ENCODE assay signal across 20 mouse cellular contexts in genomic region chr9:96162421-96162820, GRCm38 (mm10). TPM values are rescaled to one million over a fixed set of nuclear protein-coding genes. Genes with fewer than 3 reads are reported as not detected.
A peak's percentile ranks its signal among the peaks of the same experiment; 100 is the strongest.
DNase-seq lines count a peak whose midpoint lies in the region; ATAC-seq and TF ChIP-seq lines count a peak whose summit lies in the region.
"Had no signal": no experiment of that assay in that cellular context is flagged by ENCODE, and none has a peak within 500 bp of the region (broad histone marks: within the 10 kb centered on the region; RNA-seq: fewer than 3 reads in every experiment).

No protein-coding gene starts in this region.

- H3K27me3 ChIP-seq in embryonic facial prominence, embryonic 14.5 days (replicated peaks; ENCODE audit: control insufficient read depth, insufficient read depth, low read length): no peaks in the 10 kb centered on the region
- H3K27me3 ChIP-seq in embryonic facial prominence, embryonic 10.5 days (replicated peaks; ENCODE audit: low read depth, poor library complexity, severe bottlenecking): no peaks in the 10 kb centered on the region
- H3K27me3 ChIP-seq: forebrain, embryonic 15.5 days; heart, embryonic 13.5 days; hindbrain, embryonic 15.5 days had no signal

- no peaks in the 10 kb centered on the region for H3K9me3 ChIP-seq in embryonic facial prominence, embryonic 14.5 days (ENCODE audit: control insufficient read depth, low read length)
- H3K9me3 ChIP-seq in embryonic facial prominence, embryonic 10.5 days: no peaks in the 10 kb centered on the region
- no peaks in the 10 kb centered on the region for H3K9me3 ChIP-seq in ES-E14 (ENCODE audit: control insufficient read depth, insufficient read depth, low read depth, low read length)
- H3K9me3 ChIP-seq: forebrain, embryonic 15.5 days; heart, embryonic 13.5 days; hindbrain, embryonic 15.5 days had no signal

- H3K27ac ChIP-seq in embryonic facial prominence, embryonic 14.5 days (replicated peaks; ENCODE audit: low read depth, low read length): no peak overlapping the region
- no peak overlapping the region for H3K27ac ChIP-seq in embryonic facial prominence, embryonic 10.5 days (replicated peaks)
- peak overlapping the region; percentile 41; the same call in 1 of the 2 replicates for H3K27ac ChIP-seq in ES-E14 (ENCODE audit: insufficient read depth, low read depth, low read length, poor library complexity, severe bottlenecking)
- H3K27ac ChIP-seq: forebrain, embryonic 15.5 days; heart, embryonic 13.5 days; hindbrain, embryonic 15.5 days had no signal

- peak; percentile 13 for DNase-seq in embryonic facial prominence, embryonic 14.5 days (ENCODE audit: low spot score)
- DNase-seq in embryonic facial prominence, embryonic 10.5 days (ENCODE audit: low spot score): no peak
- DNase-seq in kidney, adult 8-10 months: peak; percentile 15 to 28
- DNase-seq in kidney, postnatal 10 days: no peak
- no peak for DNase-seq in ES-E14 (ENCODE audit: low read depth, low spot score)
- DNase-seq in kidney, postnatal 36 days: peak; percentile 24 to 46
- DNase-seq: adrenal gland, adult 2 months; adrenal gland, postnatal 36 days; B cell, adult 2 months; cerebellum, adult 18-20 months; cerebellum, adult 9-11 months; cerebellum, postnatal 36 days; gastrocnemius, postnatal 36 days; heart, adult 11 months; heart, postnatal 36 days had no signal

- H3K4me2 ChIP-seq in embryonic facial prominence, embryonic 14.5 days (ENCODE audit: low read depth, low read length): no peak overlapping the region
- H3K4me2 ChIP-seq: forebrain, embryonic 15.5 days; heart, embryonic 13.5 days; hindbrain, embryonic 15.5 days had no signal

- no peak overlapping the region for H3K4me3 ChIP-seq in embryonic facial prominence, embryonic 14.5 days (ENCODE audit: low read depth, low read length)
- H3K4me3 ChIP-seq in embryonic facial prominence, embryonic 10.5 days: no peak overlapping the region
- H3K4me3 ChIP-seq in ES-E14 (ENCODE audit: insufficient read depth in 1 of 2, low read depth in 1 of 2, low read length in 2 of 2, poor library complexity in 1 of 2, severe bottlenecking in 1 of 2): peak overlapping the region in 1 of 2 experiments; percentile 5; a peak in 1 of 4 replicates
- H3K4me3 ChIP-seq: forebrain, embryonic 15.5 days; heart, embryonic 13.5 days; hindbrain, embryonic 15.5 days had no signal

- 48% methylated on average over 5 of the region's 5 CpGs for WGBS in embryonic facial prominence, embryonic 14.5 days
- 55% methylated on average over 5 of the region's 5 CpGs for WGBS in embryonic facial prominence, embryonic 10.5 days

- no peak overlapping the region for H3K9ac ChIP-seq in embryonic facial prominence, embryonic 14.5 days (ENCODE audit: low read depth, low read length)
- H3K9ac ChIP-seq in ES-E14 (ENCODE audit: insufficient read depth, low read depth, low read length, poor library complexity, severe bottlenecking): no peak overlapping the region
- H3K9ac ChIP-seq: forebrain, embryonic 15.5 days; heart, embryonic 13.5 days; hindbrain, embryonic 15.5 days had no signal

- 0 out of 2 replicates have a peak, but pooled peaks cover 4% of the 10 kb centered on the region for H3K36me3 ChIP-seq in embryonic facial prominence, embryonic 14.5 days (ENCODE audit: control insufficient read depth, insufficient read depth, low read length)
- 0 out of 2 replicates have a peak, but pooled peaks cover 3% of the 10 kb centered on the region for H3K36me3 ChIP-seq in embryonic facial prominence, embryonic 10.5 days (replicated peaks)
- peaks cover 13% of the 10 kb centered on the region; the same call in 1 of the 2 replicates for H3K36me3 ChIP-seq in ES-E14 (ENCODE audit: control insufficient read depth, insufficient read depth, low read length, poor library complexity, severe bottlenecking)
- H3K36me3 ChIP-seq: forebrain, embryonic 15.5 days; hindbrain, embryonic 15.5 days had no signal

- 0 out of 2 replicates have a peak, but pooled peaks have one; percentile 35 for ATAC-seq in embryonic facial prominence, embryonic 14.5 days (ENCODE audit: low read depth)
- no peak for ATAC-seq in cerebellum, adult (ENCODE audit: insufficient number of reproducible peaks, low FRiP score, low TSS enrichment)
- ATAC-seq: CD4-positive, CD25-positive, alpha-beta regulatory T cell, adult 4 months; forebrain, embryonic 15.5 days had no signal

- no peaks in the 10 kb centered on the region for H3K4me1 ChIP-seq in embryonic facial prominence, embryonic 14.5 days (ENCODE audit: control insufficient read depth, insufficient read depth, low read length)
- peaks cover 13% of the 10 kb centered on the region; the same call in 1 of the 2 replicates for H3K4me1 ChIP-seq in embryonic facial prominence, embryonic 10.5 days
- peaks cover 6 to 12% of the 10 kb centered on the region in 2 experiments for H3K4me1 ChIP-seq in ES-E14 (ENCODE audit: control insufficient read depth in 2 of 2, insufficient read depth in 2 of 2, low read length in 2 of 2, poor library complexity in 1 of 2)
- H3K4me1 ChIP-seq: forebrain, embryonic 15.5 days; hindbrain, embryonic 15.5 days had no signal

- in situ Hi-C loops in ES-E14 (cut with MboI; ENCODE audit: low sequenced_read_pairs in 2 of 2, unreplicated experiment in 2 of 2): no loop called here

TF ChIP-seq in ES-E14, 5 proteins besides CTCF, POLR2A, EP300 and RAD21:
- TF ChIP-seq HCFC1 (IDR thresholded peaks at IDR 0.05; ENCODE audit: borderline replicate concordance, insufficient read depth, low read length) (no peak), MAFK (IDR thresholded peaks at IDR 0.05; ENCODE audit: insufficient read depth, low read depth, low read length) (no peak), CHD2 (IDR thresholded peaks at IDR 0.05; ENCODE audit: low read depth, low read length) (no peak), ZNF384 (IDR thresholded peaks at IDR 0.05; ENCODE audit: low read depth, low read length) (no peak), ZC3H11A (IDR thresholded peaks at IDR 0.05; ENCODE audit: borderline replicate concordance, low read depth, low read length) (no peak)

RNA-seq across cellular contexts. Expression of gene Tfdp2, which starts 33.7 kb away (rescaled TPM):
- polyA plus RNA-seq in embryonic facial prominence, embryonic 14.5 days (2014; fragmentation: Nextera tagmentation; extraction: Ambion mirVana): 30.8 and 39.7 TPM in 2 replicates
- 61.4 and 72.1 TPM in 2 replicates for polyA plus RNA-seq in embryonic facial prominence, embryonic 10.5 days (2016; fragmentation: Nextera tagmentation; extraction: Ambion mirVana)
- total RNA-seq in ES-E14 (2012; rRNA removed): 45.6 and 54.9 TPM in 2 replicates

RNA-seq across cellular contexts. Expression of gene Gk5, which starts 43.3 kb away (rescaled TPM):
- polyA plus RNA-seq in embryonic facial prominence, embryonic 14.5 days (2014; fragmentation: Nextera tagmentation; extraction: Ambion mirVana): 7.4 and 8.0 TPM in 2 replicates
- 4.6 and 4.8 TPM in 2 replicates for polyA plus RNA-seq in embryonic facial prominence, embryonic 10.5 days (2016; fragmentation: Nextera tagmentation; extraction: Ambion mirVana)
- total RNA-seq in ES-E14 (2012; rRNA removed): 12.7 and 13.2 TPM in 2 replicates

Comparison
In these comparisons a context has a peak if more than half of its experiments do, and no peak if none do; other contexts are left out.
1. DNase-seq: peak in embryonic facial prominence, embryonic 14.5 days (single experiment), kidney, adult 8-10 months (2 of 2) and kidney, postnatal 36 days (2 of 2); none in embryonic facial prominence, embryonic 10.5 days (single experiment), kidney, postnatal 10 days (single experiment) and ES-E14 (single experiment).